Mouse (Mus musculus) forebrain, embryonic 10.5 days (tissue): ENCODE data around the gene Wdsub1. TPM values are rescaled to one million over a fixed set of nuclear protein-coding genes. Genes with fewer than 3 reads are reported as not detected.

Source experiments
- DNase-seq: peaks from one replicate; pipeline ENCODE4 v3.0.0-alpha.2; 2017; ENCODE audit warnings: low spot score; ENCODE audit errors: extremely low spot score
- H3K27ac ChIP-seq: fragments of 300-500 bp; sonication (generic); 2 replicates; pipeline ENCODE4 v1.5.1; 2016; ENCODE audit warnings: mild to moderate bottlenecking
- H3K27me3 ChIP-seq: fragments of 300-500 bp; sonication (generic); 2 replicates; pipeline ENCODE4 v1.6.1; 2016; ENCODE audit warnings: mild to moderate bottlenecking; ENCODE audit not compliant: poor library complexity, severe bottlenecking
- H3K36me3 ChIP-seq: fragments of 300-500 bp; sonication (generic); replicated peaks from 2 replicates; pipeline ENCODE4 v1.6.1; 2016; ENCODE audit warnings: mild to moderate bottlenecking, moderate library complexity
- H3K4me1 ChIP-seq: fragments of 300-500 bp; sonication (generic); 2 replicates; pipeline ENCODE4 v1.6.1; 2016
- H3K4me3 ChIP-seq: fragments of 300-500 bp; sonication (generic); 2 replicates; pipeline ENCODE4 v1.5.1; 2016; ENCODE audit warnings: mild to moderate bottlenecking, moderate library complexity
- H3K9me3 ChIP-seq: fragments of 300-500 bp; sonication (generic); 2 replicates; pipeline ENCODE4 v1.6.1; 2016; ENCODE audit warnings: mild to moderate bottlenecking, moderate library complexity
- WGBS: fragments of 180-500 bp; shearing (Covaris S2); methylation state at CpG from one replicate; pipeline ENCODE4 v1.1.7; 2016; 5-methylcytosine and 5-hydroxymethylcytosine counted together
- polyA plus RNA-seq: library from polyadenylated mRNA; unstranded; fragments of >200 nt; fragmentation: Nextera tagmentation; extraction: Ambion mirVana; gene quantifications from 2 replicates; pipeline ENCODE4 v1.2.1, GENCODE M21; 2016

The Wdsub1 gene
- polyA plus RNA-seq, 1 experiment from 2014 or later, result 21.2 TPM

GRCm38 (mm10) chr2:59818663-59819062, 63.7 kb downstream of the Wdsub1 start:
- H3K4me1 ChIP-seq, result no peaks in the 10 kb centered on the region
- peaks cover 64% of the 10 kb centered on the region for H3K36me3 ChIP-seq
- DNase-seq, result no peak
- no peaks in the 10 kb centered on the region for H3K9me3 ChIP-seq
- 98% methylated on average over 15 of the region's 15 CpGs for WGBS
- H3K27me3 ChIP-seq, result no peaks in the 10 kb centered on the region
- no peak overlapping the region for H3K27ac ChIP-seq
- H3K4me3 ChIP-seq, result no peak overlapping the region

DNA sequence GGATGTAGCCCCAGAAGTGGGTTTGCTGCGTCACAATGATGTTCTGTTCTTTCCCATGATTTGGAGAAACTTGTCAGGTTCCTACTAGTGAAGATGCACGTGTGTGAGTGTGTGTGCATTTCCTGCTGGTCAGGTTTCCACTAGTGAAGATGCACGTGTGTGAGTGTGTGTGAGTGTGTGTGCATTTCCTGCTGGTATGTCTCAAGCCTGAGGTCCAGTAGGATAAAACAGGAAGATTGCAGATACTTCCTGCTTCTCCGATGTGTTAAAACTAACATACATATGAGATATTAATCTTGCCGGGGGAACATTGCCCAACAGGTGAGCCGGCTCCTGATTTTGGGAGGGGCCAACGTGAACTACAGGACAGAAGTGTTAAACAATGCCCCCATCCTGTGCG, 67.4 kb downstream of the Wdsub1 start:
- H3K4me3 ChIP-seq, result no peak overlapping the region

DNA sequence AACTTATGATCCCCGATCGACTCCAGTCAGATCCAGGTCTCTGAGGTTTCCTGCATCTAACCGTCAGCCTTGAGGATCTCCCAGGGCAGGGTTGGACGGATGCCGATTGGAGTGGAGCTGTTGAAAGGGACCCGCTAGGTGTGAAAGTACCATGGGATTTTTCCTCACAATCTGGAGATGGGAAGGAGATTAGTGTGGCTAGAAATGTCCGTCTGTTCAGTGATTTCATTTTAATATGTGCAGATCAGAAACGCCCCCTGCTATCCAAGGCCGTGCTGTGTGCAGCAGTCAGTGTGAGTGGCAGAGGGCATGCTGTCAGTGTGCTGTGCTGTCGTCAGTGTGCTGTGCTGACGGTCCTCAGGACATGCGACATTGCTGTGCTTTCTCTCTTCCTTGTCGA, 68.9 kb downstream of the Wdsub1 start:
- H3K27ac ChIP-seq, result no peak overlapping the region
- H3K27me3 ChIP-seq, result no peaks in the 10 kb centered on the region
- no peaks in the 10 kb centered on the region for H3K4me1 ChIP-seq
- no peak overlapping the region for H3K4me3 ChIP-seq
- no peaks in the 10 kb centered on the region for H3K9me3 ChIP-seq
- DNase-seq, result no peak
- H3K36me3 ChIP-seq, result peaks cover 59% of the 10 kb centered on the region
- WGBS, result 90% methylated on average over 13 of the region's 13 CpGs

More for the DNA sequence above, 67.4 kb downstream of the Wdsub1 start:
- Histone ChIP-seq H3K4me1 (no peaks in the 10 kb centered on the region), H3K27ac (no peak overlapping the region), H3K36me3 (peaks cover 67% of the 10 kb centered on the region), H3K9me3 (no peaks in the 10 kb centered on the region), H3K27me3 (no peaks in the 10 kb centered on the region)
- no peak for DNase-seq
- 91% methylated on average over 8 of the region's 8 CpGs for WGBS

GRCm38 (mm10) chr2:59812641-59813040, 69.8 kb downstream of the Wdsub1 start:
- WGBS, result 95% methylated on average over 1 of the region's 1 CpGs
- Histone ChIP-seq H3K27ac (no peak overlapping the region), H3K27me3 (no peaks in the 10 kb centered on the region), H3K9me3 (no peaks in the 10 kb centered on the region), H3K36me3 (peaks cover 60% of the 10 kb centered on the region), H3K4me3 (no peak overlapping the region), H3K4me1 (no peaks in the 10 kb centered on the region)
- DNase-seq, result no peak

DNA sequence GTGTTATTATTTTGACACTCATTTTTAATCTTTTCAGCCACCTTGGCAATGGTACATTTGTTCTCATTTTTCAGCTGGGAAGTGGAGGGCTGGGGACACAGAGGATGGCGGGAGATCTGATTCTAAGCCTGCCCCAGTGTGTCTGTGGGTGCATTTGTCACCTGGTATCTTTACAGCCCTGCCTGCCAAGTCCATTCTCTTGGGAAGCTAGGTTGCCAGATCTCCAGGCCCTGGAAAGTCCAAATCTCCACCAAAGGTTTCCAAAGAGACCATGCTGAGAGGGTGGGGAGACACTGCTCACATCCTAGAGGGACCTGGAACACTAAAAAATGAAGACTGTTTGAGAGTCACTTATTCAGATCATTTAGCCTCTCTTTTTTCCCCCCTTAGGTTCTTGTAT, 71.1 kb downstream of the Wdsub1 start:
- no peak overlapping the region for H3K27ac ChIP-seq
- no peak for DNase-seq
- H3K27me3 ChIP-seq, result no peaks in the 10 kb centered on the region
- peaks cover 67% of the 10 kb centered on the region for H3K36me3 ChIP-seq
- 79% methylated on average over 1 of the region's 1 CpGs for WGBS
- H3K4me3 ChIP-seq, result no peak overlapping the region
- H3K4me1 ChIP-seq, result peaks cover 1% of the 10 kb centered on the region; the same call in 1 of the 2 replicates
- no peaks in the 10 kb centered on the region for H3K9me3 ChIP-seq

DNA sequence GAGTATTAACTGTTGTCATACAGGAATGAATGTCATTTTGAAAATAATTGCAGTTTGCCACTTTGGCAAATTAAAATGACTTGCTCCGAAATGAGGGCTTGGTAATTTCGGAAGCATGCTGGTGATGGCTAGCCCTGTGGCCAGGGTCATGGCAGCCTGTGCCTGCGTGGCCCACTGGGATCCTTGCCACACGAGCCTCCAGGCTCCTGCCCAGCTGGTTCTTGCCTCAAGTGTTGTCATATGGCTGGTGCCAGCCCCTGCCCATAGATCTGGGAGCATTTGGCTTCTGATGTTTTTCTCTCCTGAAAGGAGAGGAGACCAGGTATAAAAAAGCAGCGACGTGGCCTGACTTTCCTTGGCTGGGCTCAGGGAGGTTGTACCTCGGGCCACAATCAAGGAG, 72.4 kb downstream of the Wdsub1 start:
- Histone ChIP-seq H3K27me3 (no peaks in the 10 kb centered on the region), H3K4me1 (peaks cover 10% of the 10 kb centered on the region), H3K4me3 (no peak overlapping the region), H3K9me3 (no peaks in the 10 kb centered on the region), H3K36me3 (peaks cover 65% of the 10 kb centered on the region), H3K27ac (no peak overlapping the region)
- no peak for DNase-seq
- WGBS, result 90% methylated on average over 7 of the region's 7 CpGs

DNA sequence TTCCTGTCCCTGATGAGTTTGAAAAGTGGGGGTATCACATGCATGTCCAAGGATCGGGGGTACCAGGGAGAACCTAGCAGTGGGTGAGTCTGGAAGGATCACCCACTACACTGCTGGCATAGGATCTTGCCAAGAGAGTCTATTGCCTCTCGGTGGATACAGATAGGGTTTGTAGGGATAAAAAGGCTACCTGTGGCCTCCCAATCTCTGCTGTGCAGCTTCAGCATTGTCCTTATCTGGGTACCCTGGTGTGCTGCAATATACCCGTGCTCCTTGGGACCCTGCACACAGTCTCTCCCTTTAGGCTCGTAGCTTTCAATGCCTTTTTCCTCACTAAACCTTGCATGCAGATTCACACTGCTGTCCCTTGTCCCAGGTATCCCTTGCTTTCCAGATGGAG, 73.8 kb downstream of the Wdsub1 start:
- H3K27me3 ChIP-seq, result no peaks in the 10 kb centered on the region
- no peak overlapping the region for H3K4me3 ChIP-seq
- H3K4me1 ChIP-seq, result peaks cover 10% of the 10 kb centered on the region
- no peak for DNase-seq
- H3K27ac ChIP-seq, result no peak overlapping the region
- WGBS, result 92% methylated on average over 4 of the region's 4 CpGs
- no peaks in the 10 kb centered on the region for H3K9me3 ChIP-seq
- peaks cover 62% of the 10 kb centered on the region for H3K36me3 ChIP-seq

- Histone ChIP-seq H3K4me3 (no peak overlapping the region), H3K9me3 (no peaks in the 10 kb centered on the region), H3K27ac (no peak overlapping the region), H3K4me1 (peaks cover 10% of the 10 kb centered on the region), H3K27me3 (no peaks in the 10 kb centered on the region), H3K36me3 (peaks cover 68% of the 10 kb centered on the region)
- 44% methylated on average over 6 of the region's 6 CpGs for WGBS
- no peak for DNase-seq
These were observed 76.4 kb downstream of the Wdsub1 start for GRCm38 (mm10) chr2:59806038-59806437.

- peaks cover 68% of the 10 kb centered on the region for H3K36me3 ChIP-seq
- WGBS, result 71% methylated on average over 2 of the region's 2 CpGs
- H3K9me3 ChIP-seq, result no peaks in the 10 kb centered on the region
- H3K4me3 ChIP-seq, result no peak overlapping the region
- no peak overlapping the region for H3K27ac ChIP-seq
- no peak for DNase-seq
- H3K27me3 ChIP-seq, result no peaks in the 10 kb centered on the region
- H3K4me1 ChIP-seq, result peaks cover 10% of the 10 kb centered on the region
These were observed 76.8 kb downstream of the Wdsub1 start for GRCm38 (mm10) chr2:59805595-59805994.

- WGBS, result 90% methylated on average over 8 of the region's 8 CpGs
- DNase-seq, result no peak
- no peak overlapping the region for H3K27ac ChIP-seq
- no peak overlapping the region for H3K4me3 ChIP-seq
- no peaks in the 10 kb centered on the region for H3K27me3 ChIP-seq
- H3K4me1 ChIP-seq, result peaks cover 21% of the 10 kb centered on the region
- peaks cover 74% of the 10 kb centered on the region for H3K36me3 ChIP-seq
- H3K9me3 ChIP-seq, result no peaks in the 10 kb centered on the region
These were observed 79.5 kb downstream of the Wdsub1 start for GRCm38 (mm10) chr2:59802722-59803387.
